Mouse (Mus musculus) right cerebral cortex, postnatal 4 days (tissue): ENCODE results near the gene Pdcd4.

ENCODE experiments used
- DNase-seq: peaks from one replicate; pipeline ENCODE4 v3.0.0-alpha.2; 2022

The Pdcd4 gene

GRCm38 (mm10) chr19:53892061-53892460 is at the start of gene Pdcd4:
TSS of gene Pdcd4 (plus strand) at chr19:53892231.
- DNase-seq: no peak

GRCm38 (mm10) chr19:53843972-53844371 is 48.1 kb upstream of the Pdcd4 start:
- DNase-seq: no peak

DNA sequence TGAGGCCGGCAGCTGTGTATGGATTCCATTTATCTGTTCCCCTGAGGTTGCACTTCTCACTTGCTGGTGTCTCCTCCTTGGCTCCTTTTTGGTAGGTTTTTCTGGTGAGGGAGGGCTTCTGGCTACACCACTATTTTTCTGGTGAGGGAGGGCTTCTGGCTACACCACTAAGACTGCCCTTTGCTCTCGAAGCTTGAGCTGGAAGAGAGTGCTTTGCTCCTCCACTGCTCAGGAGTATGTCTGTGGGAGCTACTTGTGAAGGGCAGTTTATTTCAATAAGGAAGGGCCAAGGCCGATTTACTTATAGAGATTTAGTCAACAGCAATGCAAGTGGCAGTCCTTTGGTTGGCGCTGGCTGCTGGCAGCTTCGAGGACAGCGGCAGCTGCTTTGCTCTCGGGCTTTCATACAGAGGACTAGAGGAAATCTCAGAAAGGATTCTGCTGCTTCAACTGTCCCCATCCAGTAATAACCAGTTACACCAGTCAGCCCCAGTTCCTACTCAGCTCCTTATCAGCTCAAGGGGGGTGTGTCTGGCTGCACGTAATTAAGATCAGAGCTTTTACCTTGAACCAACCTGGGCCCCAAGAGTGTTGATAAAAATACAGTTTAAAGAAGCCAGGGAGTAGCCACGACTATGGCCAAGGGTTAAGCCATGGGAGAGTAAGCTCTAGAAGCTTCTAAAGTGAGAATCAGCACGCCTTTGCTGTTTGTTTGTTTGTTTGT is 43.6 kb upstream of the Pdcd4 start:
- no peak for DNase-seq

GRCm38 (mm10) chr19:53850166-53850922 is 41.7 kb upstream of the Pdcd4 start:
- DNase-seq: peak; percentile 28

DNA sequence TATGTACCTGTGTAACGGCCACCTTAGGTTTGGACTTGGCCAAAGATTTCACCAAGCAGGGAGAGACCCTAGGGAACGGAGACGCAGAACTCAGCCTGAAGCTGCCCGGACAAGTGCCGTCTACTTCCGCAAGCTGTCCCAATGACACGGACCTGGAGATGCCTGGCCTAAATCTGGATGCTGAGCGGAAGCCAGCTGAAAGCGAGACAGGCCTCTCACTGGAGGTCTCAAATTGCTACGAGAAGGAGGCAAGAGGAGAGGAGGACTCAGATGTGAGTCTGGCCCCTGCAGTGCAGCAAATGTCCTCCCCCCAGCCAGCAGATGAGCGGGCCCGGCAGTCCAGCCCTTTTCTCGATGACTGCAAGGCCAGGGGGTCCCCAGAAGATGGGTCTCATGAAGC is 40.7 kb upstream of the Pdcd4 start:
- DNase-seq: no peak

DNA sequence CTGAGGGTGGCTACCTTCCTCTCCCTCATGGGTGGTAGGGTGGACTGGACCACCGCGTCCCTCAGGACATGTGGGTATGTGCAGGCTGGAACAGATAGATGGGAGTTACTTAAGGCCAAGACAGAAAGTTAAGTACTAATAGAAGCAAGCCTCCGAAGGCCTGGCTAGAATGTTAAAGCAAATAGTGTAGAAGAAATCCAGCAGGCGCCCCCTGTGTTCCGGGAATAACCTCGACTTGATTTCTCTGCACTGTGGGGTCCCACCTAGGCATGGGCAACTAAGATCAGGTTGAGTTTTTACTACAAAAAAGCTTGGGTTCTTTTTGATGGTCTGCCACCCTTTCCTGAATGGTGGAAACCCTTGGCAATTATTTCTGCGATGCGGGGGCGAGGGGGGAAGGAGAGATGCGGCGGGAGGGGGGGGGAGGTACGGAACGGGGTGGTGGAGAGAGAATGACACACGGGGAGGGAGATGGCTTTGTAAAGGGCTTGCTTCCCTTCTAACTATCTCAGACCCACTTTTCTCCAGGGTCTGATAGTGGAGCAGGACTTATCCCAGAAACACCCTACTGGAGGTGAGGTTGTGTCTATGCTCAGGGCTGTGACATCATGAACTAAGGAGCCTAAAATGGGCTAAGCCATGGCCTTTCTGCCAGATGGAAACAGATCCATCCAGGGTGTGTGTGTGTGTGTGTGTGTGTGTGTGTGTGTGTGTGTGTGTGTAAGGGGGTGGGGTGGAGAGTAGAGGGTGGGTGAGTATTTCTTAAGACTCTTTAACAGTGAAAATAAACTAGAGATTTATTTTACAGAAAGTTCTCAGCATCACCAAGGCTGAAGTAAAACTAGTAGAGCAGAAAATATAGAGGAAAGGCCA is 40.0 kb upstream of the Pdcd4 start:
- DNase-seq: no peak

DNA sequence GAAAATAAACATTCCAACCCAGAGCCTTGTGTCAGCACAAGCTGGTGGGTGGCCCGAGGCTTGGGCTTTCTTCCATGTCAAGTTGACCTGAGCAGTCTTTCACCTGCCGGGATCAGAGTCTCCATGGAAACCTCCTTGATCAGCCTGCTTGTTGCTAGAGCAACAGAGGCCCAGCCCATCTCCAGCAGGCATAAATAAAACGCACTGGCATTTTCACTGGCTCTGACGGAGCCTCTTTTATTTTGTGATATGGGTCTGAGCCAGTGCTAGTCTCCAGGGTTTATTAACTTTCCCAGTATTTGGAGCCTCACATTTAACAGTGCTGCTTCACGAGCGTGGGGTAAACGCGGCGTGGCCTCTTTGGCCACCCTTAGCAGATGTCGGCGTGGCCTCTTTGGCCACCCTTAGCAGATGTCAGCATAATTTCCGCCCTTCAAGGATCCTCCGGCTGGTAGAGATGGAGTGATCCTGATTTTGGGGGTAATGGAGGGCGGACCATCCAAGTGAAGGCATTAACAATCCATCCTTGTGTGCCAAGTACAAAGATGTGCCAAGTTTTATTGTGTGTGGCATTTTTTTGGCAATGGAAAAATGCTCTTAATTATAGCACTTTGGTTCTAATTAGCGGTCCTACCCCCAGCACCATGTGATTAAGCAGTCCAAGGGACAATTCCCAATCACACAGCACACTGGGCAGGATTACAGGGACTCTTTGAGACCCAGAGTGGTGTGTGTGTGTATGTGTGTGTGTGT is 39.2 kb upstream of the Pdcd4 start:
- peak; percentile 62 for DNase-seq

DNA sequence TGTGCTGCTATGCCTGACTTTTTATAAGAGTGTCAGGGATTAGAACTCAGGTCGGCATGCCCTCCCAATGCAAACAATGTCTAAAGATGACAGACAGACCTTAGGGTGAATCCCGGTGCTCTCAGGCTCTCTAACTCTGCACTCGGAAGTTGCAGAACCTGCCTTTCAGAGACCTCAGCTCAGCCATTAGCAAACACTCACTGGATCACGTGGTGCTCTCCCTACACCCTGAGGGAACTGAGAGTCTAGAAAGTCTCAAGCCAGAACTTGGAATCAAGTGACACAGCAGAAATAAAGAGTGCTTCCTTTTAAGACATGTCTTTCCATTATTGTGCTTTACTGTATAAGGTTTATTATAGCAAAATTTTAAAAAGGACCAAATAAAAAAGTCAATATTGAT is 37.1 kb upstream of the Pdcd4 start:
- no peak for DNase-seq

DNA sequence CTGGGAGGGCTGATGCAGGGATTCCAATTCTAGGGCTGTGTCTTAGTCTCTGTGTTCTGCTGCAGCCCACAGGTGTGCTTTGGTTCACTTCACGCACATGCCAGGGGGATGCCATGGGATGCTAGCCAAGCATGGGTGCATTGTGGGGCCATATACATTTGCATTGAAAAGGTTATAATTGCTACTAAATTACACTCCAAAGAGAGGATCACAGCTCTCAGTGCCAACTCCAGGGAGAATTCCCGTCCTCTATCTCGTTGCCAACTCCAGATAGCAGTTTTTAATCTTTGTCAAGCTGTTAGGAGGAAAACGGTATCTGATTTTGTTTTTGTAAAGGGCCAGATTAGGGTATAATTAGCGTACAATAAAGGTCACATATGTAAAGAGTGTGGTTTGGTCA is 36.2 kb upstream of the Pdcd4 start:
- no peak for DNase-seq

GRCm38 (mm10) chr19:53856794-53857193 is 35.2 kb upstream of the Pdcd4 start:
- DNase-seq: no peak

DNA sequence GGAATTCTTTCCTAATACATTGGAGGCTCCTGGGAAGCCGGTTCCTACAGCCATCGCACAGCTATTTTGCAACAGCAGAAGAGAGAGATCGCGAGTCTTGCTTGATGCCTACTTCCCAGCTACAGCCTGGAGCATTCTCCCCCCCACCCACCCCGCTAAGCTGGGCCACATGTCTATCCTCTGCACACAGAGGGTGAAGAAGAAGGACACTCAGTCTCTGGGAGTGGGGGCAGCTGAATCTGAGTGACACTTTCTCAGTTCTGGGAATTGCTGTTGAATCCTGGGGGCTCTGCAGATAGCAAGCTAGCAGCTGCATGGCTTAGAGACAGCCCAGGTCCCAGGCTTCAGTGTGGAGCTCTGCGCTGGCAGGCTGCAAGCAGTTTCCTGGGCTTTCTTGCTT is 34.1 kb upstream of the Pdcd4 start:
- no peak for DNase-seq

- DNase-seq: no peak
These were observed 32.9 kb upstream of the Pdcd4 start for GRCm38 (mm10) chr19:53859149-53859548.

DNA sequence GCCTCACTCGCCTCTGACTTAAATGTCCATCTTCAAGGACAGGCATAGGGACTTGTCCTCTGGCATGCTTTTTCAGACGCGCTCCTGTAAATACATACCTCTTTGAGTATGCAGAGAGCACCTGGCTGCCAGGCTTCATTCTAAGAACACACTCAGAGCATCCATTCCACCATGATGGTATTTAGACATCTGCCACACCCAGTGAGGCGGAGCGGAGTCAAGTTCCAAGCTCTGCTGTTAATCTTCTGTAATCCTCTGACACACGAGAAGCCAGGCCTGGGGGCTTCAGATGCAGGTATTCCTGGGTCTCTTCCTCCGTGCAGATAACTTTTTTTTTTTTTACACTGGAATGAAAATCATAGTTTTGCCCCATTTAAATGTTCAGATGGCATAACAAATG is 32.4 kb upstream of the Pdcd4 start:
- no peak for DNase-seq

DNA sequence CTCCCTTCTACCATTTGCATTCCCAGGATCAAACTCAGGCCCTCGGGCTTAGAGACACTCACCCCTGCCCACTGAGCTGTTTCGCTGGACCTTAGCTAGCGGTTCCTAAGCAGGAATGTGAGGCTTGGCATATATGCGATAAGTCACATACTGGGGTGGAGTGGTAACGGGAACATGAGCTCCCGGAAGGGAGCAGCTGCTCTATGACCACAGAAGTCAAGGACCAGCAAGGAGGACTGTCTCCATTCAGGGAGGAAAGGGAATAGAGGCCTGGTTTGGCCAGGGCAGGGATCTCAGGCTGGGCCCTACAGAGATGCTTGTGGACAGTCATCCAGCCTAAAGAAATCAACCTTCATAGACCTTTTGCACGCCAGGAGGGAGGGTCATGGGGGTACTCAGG is 30.7 kb upstream of the Pdcd4 start:
- no peak for DNase-seq

GRCm38 (mm10) chr19:53862573-53863246 is 29.3 kb upstream of the Pdcd4 start:
- no peak for DNase-seq

- no peak for DNase-seq
These were observed 24.8 kb upstream of the Pdcd4 start for GRCm38 (mm10) chr19:53867238-53867637.

- DNase-seq: no peak
These were observed 23.9 kb upstream of the Pdcd4 start for GRCm38 (mm10) chr19:53868125-53868524.

- no peak for DNase-seq
These were observed 23.2 kb upstream of the Pdcd4 start for GRCm38 (mm10) chr19:53868796-53869195.

GRCm38 (mm10) chr19:53869427-53870385 is 22.3 kb upstream of the Pdcd4 start:
- no peak for DNase-seq

GRCm38 (mm10) chr19:53870568-53870967 is 21.5 kb upstream of the Pdcd4 start:
- DNase-seq: no peak

DNA sequence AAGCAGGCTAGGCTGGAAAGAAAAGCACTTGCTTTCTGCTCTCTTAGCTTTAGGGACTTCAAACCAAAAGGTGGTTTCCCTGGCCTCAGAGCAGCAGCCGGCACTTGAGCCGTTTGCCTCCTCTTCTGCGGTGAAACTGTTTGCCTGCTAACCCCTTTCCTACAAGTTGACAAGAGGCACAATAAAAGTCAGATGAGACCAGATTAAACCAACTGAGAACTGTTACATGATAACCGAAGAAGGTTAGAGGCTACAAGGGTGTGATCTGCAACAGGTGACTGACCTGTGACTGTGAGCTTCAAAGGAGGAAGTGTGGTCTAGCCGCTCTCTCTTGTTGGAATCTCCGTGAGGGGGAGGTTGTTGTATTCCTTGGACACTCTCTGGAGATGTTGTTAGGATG is 20.5 kb upstream of the Pdcd4 start:
- no peak for DNase-seq
